Mouse (Mus musculus) gastrocnemius, postnatal 25 days (tissue): ENCODE results near the gene 4930548H24Rik. TPM values are rescaled to one million over a fixed set of nuclear protein-coding genes. Genes with fewer than 3 reads are reported as not detected.

Source experiments
- total RNA-seq, 2 experiments: library from RNA; stranded (reverse); gene quantifications; 1 replicate in 1 of 2; 2 replicates in 1 of 2; pipeline ENCODE4 v1.2.3; 2021

4930548H24Rik gene
- total RNA-seq, 2 experiments from 2014 or later = not detected

Other genes starting within 250 kb of the 4930548H24Rik start
- gene Nrbp1, start 244.9 kb upstream of the 4930548H24Rik start, total RNA-seq = 10 to 100 TPM; 52.2 to 55.9 TPM
- not detected for gene Gm9970, start 244.5 kb upstream of the 4930548H24Rik start, total RNA-seq
- 1 to 10 TPM; 1.8 to 1.9 TPM for gene Krtcap3, start 234.0 kb upstream of the 4930548H24Rik start, total RNA-seq
- 10 to 100 TPM; 21.0 to 24.4 TPM for gene Ift172, start 194.6 kb upstream of the 4930548H24Rik start, total RNA-seq
- gene Fndc4, start 189.7 kb upstream of the 4930548H24Rik start, total RNA-seq = 1 to 10 TPM; 1.5 to 3.1 TPM
- not detected for gene Gckr, start 188.3 kb upstream of the 4930548H24Rik start, total RNA-seq
- gene Zfp512, start 33.3 kb upstream of the 4930548H24Rik start, total RNA-seq = 10 to 100 TPM in 1 of 2 experiments, 1 to 10 TPM in 1; 9.2 to 10.0 TPM
- 10 to 100 TPM; 15.7 to 15.8 TPM for gene Gpn1, start 9.0 kb downstream of the 4930548H24Rik start, total RNA-seq
- 10 to 100 TPM; 17.4 to 18.6 TPM for gene Slc4a1ap, start 41.3 kb downstream of the 4930548H24Rik start, total RNA-seq
- gene Supt7l, start 42.1 kb downstream of the 4930548H24Rik start, total RNA-seq = 1 to 10 TPM; 8.0 to 9.4 TPM
- gene Mrpl33, start 111.2 kb downstream of the 4930548H24Rik start, total RNA-seq = 100 to 1,000 TPM; 244 to 251 TPM
- gene Rbks, start 211.9 kb downstream of the 4930548H24Rik start, total RNA-seq = 1 to 10 TPM; 2.3 to 2.8 TPM
- 10 to 100 TPM; 22.8 to 23.8 TPM for gene Babam2, start 211.9 kb downstream of the 4930548H24Rik start, total RNA-seq